Mouse (Mus musculus) large intestine, adult 2 months (tissue): ENCODE data around the gene Olig2. TPM values are rescaled to one million over a fixed set of nuclear protein-coding genes. Genes with fewer than 3 reads are reported as not detected.

Experiments used
- DNase-seq: peaks from one replicate; pipeline ENCODE4 v3.0.0-alpha.2; 2012; ENCODE audit warnings: low read depth, low spot score
- WGBS: fragments of 180-500 bp; shearing (Covaris S2); methylation state at CpG from one replicate; pipeline ENCODE4 v1.1.7; 2018; 5-methylcytosine and 5-hydroxymethylcytosine counted together
- polyA plus RNA-seq: library from polyadenylated mRNA; depleted of rRNA; stranded (reverse); fragments of >200 nt; gene quantifications from 2 replicates; pipeline ENCODE4 v1.2.3, GENCODE M21; 2012; rRNA removed

Olig2 gene
- polyA plus RNA-seq, result not detected in 2 replicates

DNA sequence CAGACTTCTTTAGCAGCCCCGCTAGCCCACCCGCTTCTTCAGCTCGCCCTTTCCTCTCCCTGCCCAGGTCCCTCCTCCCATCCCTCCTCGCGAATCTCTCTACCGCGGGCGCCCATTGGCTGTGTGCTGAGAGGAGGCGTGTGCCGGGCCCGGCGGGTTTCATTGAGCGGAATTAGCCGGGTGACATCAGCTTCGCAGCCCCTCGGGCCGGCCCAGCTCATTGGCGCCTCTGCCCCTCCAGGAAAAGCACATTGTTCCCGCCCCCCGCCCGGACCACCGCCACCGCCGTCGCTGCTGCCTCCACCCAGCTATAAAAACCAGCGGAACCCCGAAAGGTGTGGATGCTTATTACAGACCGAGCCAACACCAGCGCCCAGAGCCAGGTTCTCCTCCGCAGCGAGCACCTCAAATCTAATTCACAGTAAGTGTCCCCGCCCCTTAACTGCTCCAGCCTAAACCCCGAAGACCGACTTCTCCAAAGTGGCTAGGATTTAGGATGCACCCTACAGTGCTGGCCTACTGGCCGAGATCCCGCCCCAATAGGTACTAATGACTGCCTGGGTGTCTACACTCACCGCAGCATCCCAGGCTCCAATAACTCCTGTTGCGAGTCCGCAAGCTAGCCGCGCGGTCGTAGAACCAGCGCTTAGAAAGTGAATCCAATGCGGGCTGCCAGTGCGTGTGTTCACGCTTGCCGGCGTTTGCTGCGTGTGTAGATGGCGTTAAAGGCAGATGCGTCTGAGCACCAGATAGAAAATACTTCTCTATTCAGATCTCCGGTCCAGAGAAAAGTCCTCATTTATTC, at the start of gene Olig2:
TSS of gene Olig2 (plus strand) at position 225 of the 805 bp plus-strand sequence.
- no peak for DNase-seq
- 2% methylated on average over 53 of the region's 53 CpGs for WGBS

- no peak for DNase-seq
- 21% methylated on average over 8 of the region's 8 CpGs for WGBS
Measured at GRCm38 (mm10) chr16:91175892-91176291, 49.4 kb upstream of the Olig2 start.

DNA sequence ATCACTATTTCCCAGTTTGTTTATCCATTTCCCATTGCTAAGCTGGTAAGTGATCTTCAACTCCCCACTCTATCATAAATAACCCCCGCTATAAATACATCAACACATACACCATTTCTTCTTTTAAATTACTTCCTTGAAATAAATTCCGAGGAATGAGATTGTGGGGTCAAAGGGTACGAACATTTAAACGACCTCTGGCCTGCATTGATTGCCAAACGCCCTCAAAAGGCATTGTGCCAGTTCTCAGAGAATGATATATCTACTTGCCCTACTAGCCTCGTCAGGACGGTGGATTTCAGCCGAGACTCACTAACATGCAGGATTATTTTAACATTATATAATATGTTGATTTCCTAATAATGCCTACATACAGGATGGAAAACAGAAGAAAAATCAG, 38.2 kb upstream of the Olig2 start:
- WGBS, result 21% methylated on average over 8 of the region's 8 CpGs
- no peak for DNase-seq

- WGBS, result 60% methylated on average over 10 of the region's 10 CpGs
- no peak for DNase-seq
Measured at GRCm38 (mm10) chr16:91187662-91188061, 37.6 kb upstream of the Olig2 start.

DNA sequence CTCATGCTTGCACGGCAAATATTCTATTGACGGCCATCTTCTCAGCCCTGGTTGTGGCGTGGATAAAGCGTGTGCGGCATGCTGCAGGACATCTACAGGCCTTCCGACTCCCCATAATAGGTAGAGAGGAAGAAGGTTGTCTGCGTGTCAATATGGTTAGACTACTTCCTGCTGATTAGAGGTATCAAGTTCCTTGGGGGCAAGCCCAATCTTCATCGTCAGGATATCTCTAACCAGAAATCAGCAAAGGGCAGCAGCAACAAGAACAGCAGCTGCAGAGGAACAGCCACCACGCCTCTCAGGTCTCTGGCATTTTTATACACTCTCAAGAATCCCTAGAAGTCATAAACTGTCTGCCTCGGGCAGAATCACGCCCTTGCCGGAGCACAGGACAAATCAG, 37.0 kb upstream of the Olig2 start:
- 63% methylated on average over 12 of the region's 12 CpGs for WGBS
- no peak for DNase-seq

DNA sequence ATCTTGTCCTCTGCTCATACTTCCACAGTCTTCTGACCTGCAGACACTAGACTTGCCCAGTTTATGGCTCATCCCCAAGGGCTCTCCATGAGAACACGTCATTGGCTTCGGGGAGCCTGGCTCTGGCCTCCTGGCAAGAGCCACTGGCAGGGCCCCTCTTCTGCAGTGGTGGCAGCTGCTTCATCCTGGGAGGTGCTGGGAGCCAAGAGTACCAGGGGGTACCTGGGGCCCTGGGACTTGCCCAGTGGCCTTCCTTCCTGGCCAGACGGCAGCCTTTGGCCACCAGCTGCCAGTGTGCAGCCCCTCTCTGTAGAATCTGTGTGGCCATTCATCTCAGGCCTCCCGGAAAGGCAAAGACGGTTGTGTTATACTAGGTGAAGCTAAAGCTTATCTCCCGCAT, 34.0 kb upstream of the Olig2 start:
- DNase-seq, result no peak
- WGBS, result 79% methylated on average over 6 of the region's 6 CpGs

DNA sequence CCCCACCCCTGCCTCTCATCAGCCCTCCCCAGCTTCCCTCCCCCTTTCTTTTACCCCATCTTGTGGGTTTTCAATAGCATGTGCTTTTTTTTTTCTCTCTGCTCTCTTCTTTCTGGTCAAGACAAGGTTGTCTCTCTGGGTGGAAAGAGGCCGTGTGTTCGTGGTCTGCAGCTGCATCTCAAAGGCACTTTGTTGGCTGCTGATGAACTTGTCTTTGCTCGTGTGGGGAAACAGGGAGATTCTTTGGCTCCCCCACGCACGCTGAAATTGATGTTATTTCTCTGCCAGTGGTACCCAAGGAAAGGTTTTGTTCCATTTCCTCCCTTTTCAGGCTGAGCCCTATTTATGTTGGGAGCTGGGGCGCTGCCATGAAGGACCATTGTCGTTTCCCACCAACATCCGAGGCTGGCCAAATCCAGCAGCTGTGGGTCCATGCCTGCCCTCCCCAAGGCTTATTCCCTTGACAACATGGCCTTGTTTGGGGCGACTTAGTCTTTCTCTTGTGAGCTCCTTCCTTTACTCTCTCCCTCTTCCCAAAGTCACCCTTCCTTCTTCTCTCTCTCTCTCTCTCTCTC, 33.5 kb upstream of the Olig2 start:
- WGBS, result 79% methylated on average over 9 of the region's 9 CpGs

DNA sequence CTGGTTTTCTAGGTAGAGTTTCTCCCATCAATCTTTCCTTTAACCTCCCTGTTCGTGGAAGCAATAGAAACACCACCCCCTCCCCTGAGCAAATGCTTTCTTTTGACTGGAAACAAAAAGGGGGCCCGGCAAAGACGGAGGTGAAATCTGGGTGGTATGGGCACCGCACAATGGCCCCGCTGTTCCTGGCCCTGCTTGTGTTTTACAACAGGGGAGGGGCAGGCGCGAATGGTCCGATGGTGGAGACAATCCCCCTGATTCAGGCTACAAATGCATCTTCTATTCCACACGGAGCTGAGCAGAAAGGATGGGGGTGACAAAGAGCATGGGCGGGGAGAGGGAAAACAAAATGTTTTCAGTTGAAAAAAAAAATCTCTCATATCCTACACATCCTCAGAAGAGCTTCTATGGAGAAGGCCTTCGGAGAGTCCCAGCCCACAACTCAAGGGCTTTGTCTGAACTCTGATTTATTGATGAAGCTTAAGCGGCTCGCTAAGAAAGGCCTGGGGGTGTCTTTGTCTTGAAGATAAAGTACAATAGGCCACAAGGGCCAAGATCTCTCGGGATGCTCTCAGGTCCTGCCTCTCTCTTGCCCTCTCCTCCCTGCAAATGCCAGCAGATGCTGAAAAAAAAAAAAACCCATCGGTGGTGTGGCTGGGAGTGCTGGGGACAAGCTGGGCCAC, 32.4 kb upstream of the Olig2 start:
- DNase-seq, result no peak
- 21% methylated on average over 15 of the region's 15 CpGs for WGBS

More for the DNA sequence above, 33.5 kb upstream of the Olig2 start:
- no peak for DNase-seq

DNA sequence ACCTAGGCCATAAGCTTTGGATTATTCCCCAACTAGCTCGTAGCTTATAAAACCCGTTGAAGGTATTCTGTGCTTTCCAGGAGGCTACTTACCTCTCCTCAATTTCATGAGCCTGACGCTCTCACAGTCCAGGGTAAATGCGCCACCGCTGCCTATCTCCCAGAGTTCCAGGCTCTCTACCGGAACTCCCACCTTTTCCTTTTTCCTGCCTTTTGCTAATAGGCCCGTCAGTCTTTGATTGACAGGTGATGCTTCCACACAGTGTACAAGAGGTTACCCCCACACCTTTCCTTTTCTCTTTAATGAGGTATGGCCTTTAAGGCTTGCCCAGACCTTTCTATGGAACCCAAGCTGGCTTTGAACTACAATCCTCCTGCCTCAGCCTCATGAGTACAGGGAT, 25.4 kb upstream of the Olig2 start:
- 88% methylated on average over 7 of the region's 7 CpGs for WGBS
- DNase-seq, result no peak

DNA sequence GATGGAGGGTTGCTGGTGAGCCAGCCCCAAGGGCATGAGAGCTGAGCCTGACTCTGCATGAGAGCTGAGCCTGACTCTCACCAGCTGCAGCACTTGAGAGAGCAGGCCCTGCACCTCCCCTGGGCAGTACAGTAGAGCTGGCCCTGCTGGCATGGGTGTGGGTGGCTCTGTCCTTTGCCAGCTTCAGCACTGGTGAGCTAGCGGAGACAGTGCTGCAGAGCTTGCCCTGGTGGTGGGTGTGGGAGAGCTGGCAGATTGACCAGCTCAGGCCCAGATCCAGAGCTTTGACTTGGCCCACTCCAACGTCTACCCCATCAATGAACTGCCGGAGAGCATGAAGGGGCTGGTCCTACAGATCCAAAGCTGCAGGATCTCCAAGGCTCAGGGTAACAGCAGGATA, 22.3 kb upstream of the Olig2 start:
- 84% methylated on average over 3 of the region's 3 CpGs for WGBS
- DNase-seq, result no peak

DNA sequence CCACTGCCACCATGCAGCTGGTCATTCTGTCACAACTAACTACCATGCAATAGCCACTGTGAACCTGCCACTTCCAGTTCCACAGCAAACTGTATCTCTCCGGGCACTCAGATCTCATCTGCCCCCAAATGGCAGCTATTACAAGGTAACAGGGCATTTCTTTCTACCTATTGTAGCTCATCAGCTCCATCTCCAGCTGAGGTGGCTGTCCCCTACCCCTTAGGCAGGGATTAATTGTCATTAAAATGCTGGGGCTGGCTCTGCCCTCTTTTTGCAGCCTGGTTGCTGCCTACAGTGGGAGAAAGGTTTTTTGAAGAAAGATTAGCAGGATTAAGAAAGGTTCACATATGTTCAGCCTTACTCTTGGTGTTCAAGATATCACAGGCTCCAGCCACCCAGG, 18.9 kb upstream of the Olig2 start:
- 81% methylated on average over 1 of the region's 1 CpGs for WGBS
- DNase-seq, result no peak

DNA sequence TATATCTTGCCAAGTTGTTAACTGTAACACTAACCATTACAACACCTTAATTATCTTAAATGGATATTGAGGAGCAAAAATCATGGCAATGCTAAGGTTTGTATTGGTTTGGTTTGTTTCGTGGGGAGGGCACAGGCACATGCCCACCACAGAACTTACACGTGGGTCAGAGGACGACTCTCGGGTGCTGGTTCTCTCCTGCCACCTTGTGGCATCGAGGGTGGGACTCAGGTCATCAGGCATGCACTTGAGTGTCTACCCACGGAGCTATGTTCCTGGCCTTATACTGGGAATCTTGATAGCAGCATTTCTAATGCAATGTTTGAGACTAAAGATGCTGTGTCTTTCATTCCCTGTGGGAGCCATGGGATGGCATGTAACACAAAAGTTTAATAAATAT, 8.2 kb upstream of the Olig2 start:
- 33% methylated on average over 6 of the region's 6 CpGs for WGBS
- DNase-seq, result no peak

GRCm38 (mm10) chr16:91217948-91218347, 7.3 kb upstream of the Olig2 start:
- WGBS, result 73% methylated on average over 6 of the region's 6 CpGs
- no peak for DNase-seq

DNA sequence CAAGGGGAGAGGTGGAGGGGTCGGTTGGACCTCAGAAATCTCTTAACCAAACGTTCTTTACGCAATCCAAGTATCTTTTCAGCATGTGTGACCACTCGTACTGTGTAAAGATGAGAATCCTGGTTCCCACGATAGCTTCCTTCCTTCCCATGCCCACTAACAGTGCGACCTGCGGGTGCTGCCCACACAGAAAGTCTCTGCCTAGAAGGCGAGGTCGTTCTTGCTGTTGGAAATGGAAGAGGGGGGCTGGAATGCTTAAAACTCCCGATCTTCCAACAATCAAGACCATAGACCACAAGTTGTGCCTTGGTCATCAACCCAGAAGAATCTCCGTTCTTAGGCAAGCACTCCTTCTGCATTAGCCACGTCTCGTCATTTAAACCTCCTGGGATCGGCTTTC, 6.0 kb upstream of the Olig2 start:
- WGBS, result 13% methylated on average over 14 of the region's 14 CpGs
- no peak for DNase-seq

DNA sequence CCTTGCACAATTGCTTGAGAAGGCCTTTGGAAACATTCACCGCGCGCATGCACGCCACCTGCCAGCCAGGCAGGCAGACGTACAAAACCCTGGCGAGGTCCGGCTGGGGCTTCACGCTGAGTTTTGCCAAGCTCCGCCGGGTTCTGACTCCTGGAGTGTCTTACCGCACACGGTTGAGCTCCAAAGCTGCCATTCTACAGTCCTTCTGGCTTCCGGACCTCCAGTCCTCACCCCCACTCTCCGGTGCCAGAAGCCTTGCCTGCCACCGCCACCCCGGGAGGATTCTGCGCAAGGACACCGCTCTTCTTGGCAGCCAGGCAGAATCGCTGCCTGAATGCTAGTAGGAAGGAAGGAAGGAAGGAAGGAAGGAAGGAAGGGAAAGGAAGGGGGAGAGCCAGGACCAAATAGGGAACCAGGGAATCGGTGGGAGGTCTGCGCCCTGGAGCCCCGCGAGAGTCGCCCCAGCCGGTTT, 3.0 kb upstream of the Olig2 start:
- 3% methylated on average over 25 of the region's 25 CpGs for WGBS
- no peak for DNase-seq

- WGBS, result 2% methylated on average over 27 of the region's 27 CpGs
- no peak for DNase-seq
Measured at GRCm38 (mm10) chr16:91222643-91223271, 2.5 kb upstream of the Olig2 start.

- WGBS, result 3% methylated on average over 35 of the region's 35 CpGs
Measured at GRCm38 (mm10) chr16:91223327-91224067, 1.8 kb upstream of the Olig2 start.

DNA sequence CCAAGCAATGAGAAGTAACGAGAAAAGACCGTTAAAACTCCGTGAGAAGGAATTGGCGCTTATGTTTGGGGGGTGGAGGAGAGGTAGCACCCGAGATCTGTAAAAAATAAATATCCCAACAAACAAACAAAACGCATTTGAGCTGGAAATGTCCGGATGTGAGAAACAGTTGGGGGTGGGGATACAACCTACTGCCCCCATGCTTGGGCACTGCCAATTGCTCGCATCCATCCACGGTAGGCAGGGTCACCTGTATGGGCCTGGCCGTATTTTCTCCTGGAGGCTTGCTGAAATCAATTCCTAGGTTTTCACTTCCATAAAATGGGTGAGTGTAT, 1.2 kb upstream of the Olig2 start:
- WGBS, result 10% methylated on average over 10 of the region's 10 CpGs
- DNase-seq, result no peak

More at GRCm38 (mm10) chr16:91223327-91224067, 1.8 kb upstream of the Olig2 start:
- no peak for DNase-seq

DNA sequence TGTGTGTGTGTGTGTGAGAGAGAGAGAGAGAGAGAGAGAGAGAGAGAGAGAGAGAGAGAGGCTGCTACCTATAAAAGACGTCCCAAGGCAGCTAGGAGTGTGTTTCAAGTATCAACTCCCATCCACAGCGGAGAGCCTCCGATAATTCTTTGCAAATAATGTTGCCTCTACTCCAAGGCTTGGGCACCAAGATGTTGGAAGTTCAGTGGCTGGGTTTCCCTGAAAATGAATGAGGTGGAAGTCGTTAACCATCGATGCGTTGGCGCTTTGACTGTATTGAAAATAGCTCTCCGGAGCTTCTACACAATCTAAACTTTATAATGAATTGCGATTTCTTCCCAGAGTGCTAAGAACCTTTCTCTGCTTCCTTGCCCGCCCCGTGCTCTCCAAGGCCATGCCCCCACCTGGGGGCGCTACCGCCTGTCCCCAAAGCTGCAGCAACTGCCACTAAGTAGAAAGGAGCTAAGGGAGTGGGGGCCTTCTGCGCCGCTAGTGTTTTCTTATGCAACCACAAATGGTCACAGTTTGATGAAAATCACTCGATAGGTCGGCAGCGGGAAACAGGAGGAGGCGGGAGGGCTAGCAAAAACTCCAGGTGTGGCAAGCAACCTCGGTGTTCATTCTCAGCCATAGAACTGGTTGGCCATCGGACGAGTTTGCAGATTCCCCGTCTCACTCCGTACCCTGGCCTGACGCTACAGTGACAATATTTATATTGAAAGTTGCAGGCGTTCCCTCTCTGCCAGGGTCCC, 600 bp upstream of the Olig2 start:
- DNase-seq, result no peak
- 3% methylated on average over 26 of the region's 26 CpGs for WGBS
